Mouse (Mus musculus): ENCODE data around the gene Igf1r. TPM values are rescaled to one million over a fixed set of nuclear protein-coding genes. Genes with fewer than 3 reads are reported as not detected.
A peak's percentile ranks its signal among the peaks of the same experiment; 100 is the strongest.

Gene Igf1r
- polyA plus RNA-seq, 1 experiment from 2014 or later, result 23.2 TPM

- ATAC-seq (ENCODE audit: insufficient number of reproducible peaks, insufficient read depth, low FRiP score, low read depth), result no peak; the same call in 1 of the 2 replicates
- Histone ChIP-seq H3K27ac (ENCODE audit: low read length) (no peak overlapping the region), H3K9ac (replicated peaks; ENCODE audit: low read depth, low read length) (no peak overlapping the region), H3K27me3 (ENCODE audit: control insufficient read depth, insufficient read depth, low read length) (no peaks in the 10 kb centered on the region), H3K4me3 (ENCODE audit: low read depth, low read length) (peak overlapping the region; percentile 18; the same call in 1 of the 2 replicates), H3K4me1 (ENCODE audit: control insufficient read depth, insufficient read depth, low read length) (peaks cover 12% of the 10 kb centered on the region; the same call in 1 of the 2 replicates), H3K9me3 (ENCODE audit: control insufficient read depth, low read depth, low read length) (no peaks in the 10 kb centered on the region), H3K4me2 (replicated peaks; ENCODE audit: low read depth, low read length) (peak overlapping the region; percentile 52), H3K36me3 (ENCODE audit: control insufficient read depth, insufficient read depth, low read length) (no peaks in the 10 kb centered on the region)
- 11% methylated on average over 14 of the region's 14 CpGs for WGBS
These were observed 311.9 kb downstream of the Igf1r start for GRCm38 (mm10) chr7:68264531-68264930.

- peaks cover 12% of the 10 kb centered on the region; the same call in 1 of the 2 replicates for H3K4me1 ChIP-seq (ENCODE audit: control insufficient read depth, insufficient read depth, low read length)
- H3K9me3 ChIP-seq (ENCODE audit: control insufficient read depth, low read depth, low read length), result no peaks in the 10 kb centered on the region
- H3K4me2 ChIP-seq (replicated peaks; ENCODE audit: low read depth, low read length), result no peak overlapping the region
- no peak for ATAC-seq (ENCODE audit: insufficient number of reproducible peaks, insufficient read depth, low FRiP score, low read depth)
- H3K36me3 ChIP-seq (ENCODE audit: control insufficient read depth, insufficient read depth, low read length), result no peaks in the 10 kb centered on the region
- no peaks in the 10 kb centered on the region for H3K27me3 ChIP-seq (ENCODE audit: control insufficient read depth, insufficient read depth, low read length)
- no peak overlapping the region for H3K9ac ChIP-seq (replicated peaks; ENCODE audit: low read depth, low read length)
- no peak overlapping the region for H3K27ac ChIP-seq (ENCODE audit: low read length)
- 41% methylated on average over 7 of the region's 7 CpGs for WGBS
- no peak overlapping the region for H3K4me3 ChIP-seq (ENCODE audit: low read depth, low read length)
These were observed 312.8 kb downstream of the Igf1r start for GRCm38 (mm10) chr7:68265391-68265790.

- ATAC-seq (ENCODE audit: insufficient number of reproducible peaks, insufficient read depth, low FRiP score, low read depth), result no peak
- Histone ChIP-seq H3K4me1 (ENCODE audit: control insufficient read depth, insufficient read depth, low read length) (peaks cover 12% of the 10 kb centered on the region; the same call in 1 of the 2 replicates), H3K4me3 (ENCODE audit: low read depth, low read length) (no peak overlapping the region), H3K4me2 (replicated peaks; ENCODE audit: low read depth, low read length) (no peak overlapping the region), H3K27me3 (ENCODE audit: control insufficient read depth, insufficient read depth, low read length) (no peaks in the 10 kb centered on the region), H3K27ac (ENCODE audit: low read length) (no peak overlapping the region), H3K36me3 (ENCODE audit: control insufficient read depth, insufficient read depth, low read length) (no peaks in the 10 kb centered on the region), H3K9me3 (ENCODE audit: control insufficient read depth, low read depth, low read length) (no peaks in the 10 kb centered on the region), H3K9ac (replicated peaks; ENCODE audit: low read depth, low read length) (no peak overlapping the region)
- WGBS, result 17% methylated on average over 6 of the region's 6 CpGs
These were observed 314.1 kb downstream of the Igf1r start for GRCm38 (mm10) chr7:68266691-68267090.

- Histone ChIP-seq H3K4me2 (replicated peaks; ENCODE audit: low read depth, low read length) (no peak overlapping the region), H3K4me1 (ENCODE audit: control insufficient read depth, insufficient read depth, low read length) (no peaks in the 10 kb centered on the region), H3K4me3 (ENCODE audit: low read depth, low read length) (no peak overlapping the region), H3K27me3 (ENCODE audit: control insufficient read depth, insufficient read depth, low read length) (no peaks in the 10 kb centered on the region), H3K9ac (replicated peaks; ENCODE audit: low read depth, low read length) (no peak overlapping the region), H3K9me3 (ENCODE audit: control insufficient read depth, low read depth, low read length) (no peaks in the 10 kb centered on the region), H3K27ac (ENCODE audit: low read length) (no peak overlapping the region), H3K36me3 (ENCODE audit: control insufficient read depth, insufficient read depth, low read length) (no peaks in the 10 kb centered on the region)
- ATAC-seq (ENCODE audit: insufficient number of reproducible peaks, insufficient read depth, low FRiP score, low read depth), result no peak
- WGBS, result 31% methylated on average over 4 of the region's 4 CpGs
These were observed 317.9 kb downstream of the Igf1r start for GRCm38 (mm10) chr7:68270551-68270950.

GRCm38 (mm10) chr7:68271816-68272215, 319.2 kb downstream of the Igf1r start:
- H3K36me3 ChIP-seq (ENCODE audit: control insufficient read depth, insufficient read depth, low read length), result no peaks in the 10 kb centered on the region
- H3K27me3 ChIP-seq (ENCODE audit: control insufficient read depth, insufficient read depth, low read length), result no peaks in the 10 kb centered on the region
- H3K4me1 ChIP-seq (ENCODE audit: control insufficient read depth, insufficient read depth, low read length), result peaks cover 8% of the 10 kb centered on the region; the same call in 1 of the 2 replicates
- no peak overlapping the region for H3K27ac ChIP-seq (ENCODE audit: low read length)
- H3K9me3 ChIP-seq (ENCODE audit: control insufficient read depth, low read depth, low read length), result no peaks in the 10 kb centered on the region
- H3K9ac ChIP-seq (replicated peaks; ENCODE audit: low read depth, low read length), result no peak overlapping the region
- WGBS, result 90% methylated on average over 6 of the region's 6 CpGs
- no peak for ATAC-seq (ENCODE audit: insufficient number of reproducible peaks, insufficient read depth, low FRiP score, low read depth)
- no peak overlapping the region for H3K4me2 ChIP-seq (replicated peaks; ENCODE audit: low read depth, low read length)
- H3K4me3 ChIP-seq (ENCODE audit: low read depth, low read length), result no peak overlapping the region

- WGBS, result 86% methylated on average over 10 of the region's 10 CpGs
These were observed 320.0 kb downstream of the Igf1r start for GRCm38 (mm10) chr7:68272607-68273006.

GRCm38 (mm10) chr7:68273515-68273914, 320.9 kb downstream of the Igf1r start, which contains the start of gene Fam169b:
Gene Fam169b (plus strand): TSS chr7:68273839.
- no peaks in the 10 kb centered on the region for H3K9me3 ChIP-seq (ENCODE audit: control insufficient read depth, low read depth, low read length)
- no peak within 1 kb of the TSS for H3K9ac ChIP-seq (replicated peaks; ENCODE audit: low read depth, low read length)
- H3K4me1 ChIP-seq (ENCODE audit: control insufficient read depth, insufficient read depth, low read length), result peaks cover 8% of the 10 kb centered on the region; the same call in 1 of the 2 replicates
- no peak within 1 kb of the TSS for H3K4me2 ChIP-seq (replicated peaks; ENCODE audit: low read depth, low read length)
- H3K27me3 ChIP-seq (ENCODE audit: control insufficient read depth, insufficient read depth, low read length), result no peaks in the 10 kb centered on the region
- no peak within 1 kb of the TSS for H3K4me3 ChIP-seq (ENCODE audit: low read depth, low read length)
- H3K27ac ChIP-seq (ENCODE audit: low read length), result no peak within 1 kb of the TSS
- no peaks in the 10 kb centered on the region for H3K36me3 ChIP-seq (ENCODE audit: control insufficient read depth, insufficient read depth, low read length)
- no peak for ATAC-seq (ENCODE audit: insufficient number of reproducible peaks, insufficient read depth, low FRiP score, low read depth)

More at GRCm38 (mm10) chr7:68272607-68273006, 320.0 kb downstream of the Igf1r start:
- no peak overlapping the region for H3K4me2 ChIP-seq (replicated peaks; ENCODE audit: low read depth, low read length)
- H3K4me1 ChIP-seq (ENCODE audit: control insufficient read depth, insufficient read depth, low read length), result peaks cover 8% of the 10 kb centered on the region; the same call in 1 of the 2 replicates
- no peak overlapping the region for H3K27ac ChIP-seq (ENCODE audit: low read length)
- H3K27me3 ChIP-seq (ENCODE audit: control insufficient read depth, insufficient read depth, low read length), result no peaks in the 10 kb centered on the region
- ATAC-seq (ENCODE audit: insufficient number of reproducible peaks, insufficient read depth, low FRiP score, low read depth), result no peak
- H3K9me3 ChIP-seq (ENCODE audit: control insufficient read depth, low read depth, low read length), result no peaks in the 10 kb centered on the region
- H3K4me3 ChIP-seq (ENCODE audit: low read depth, low read length), result no peak overlapping the region
- H3K36me3 ChIP-seq (ENCODE audit: control insufficient read depth, insufficient read depth, low read length), result no peaks in the 10 kb centered on the region
- H3K9ac ChIP-seq (replicated peaks; ENCODE audit: low read depth, low read length), result no peak overlapping the region

GRCm38 (mm10) chr7:68274218-68274617, 321.6 kb downstream of the Igf1r start:
- no peak overlapping the region for H3K27ac ChIP-seq (ENCODE audit: low read length)
- no peak overlapping the region for H3K4me3 ChIP-seq (ENCODE audit: low read depth, low read length)
- ATAC-seq (ENCODE audit: insufficient number of reproducible peaks, insufficient read depth, low FRiP score, low read depth), result no peak
- peaks cover 8% of the 10 kb centered on the region; the same call in 1 of the 2 replicates for H3K4me1 ChIP-seq (ENCODE audit: control insufficient read depth, insufficient read depth, low read length)
- H3K36me3 ChIP-seq (ENCODE audit: control insufficient read depth, insufficient read depth, low read length), result no peaks in the 10 kb centered on the region
- 57% methylated on average over 2 of the region's 2 CpGs for WGBS
- no peaks in the 10 kb centered on the region for H3K27me3 ChIP-seq (ENCODE audit: control insufficient read depth, insufficient read depth, low read length)
- H3K4me2 ChIP-seq (replicated peaks; ENCODE audit: low read depth, low read length), result no peak overlapping the region
- no peak overlapping the region for H3K9ac ChIP-seq (replicated peaks; ENCODE audit: low read depth, low read length)
- no peaks in the 10 kb centered on the region for H3K9me3 ChIP-seq (ENCODE audit: control insufficient read depth, low read depth, low read length)

GRCm38 (mm10) chr7:68274951-68275350, 322.3 kb downstream of the Igf1r start:
- H3K36me3 ChIP-seq (ENCODE audit: control insufficient read depth, insufficient read depth, low read length), result no peaks in the 10 kb centered on the region
- H3K4me1 ChIP-seq (ENCODE audit: control insufficient read depth, insufficient read depth, low read length), result peaks cover 8% of the 10 kb centered on the region; the same call in 1 of the 2 replicates
- no peak overlapping the region for H3K27ac ChIP-seq (ENCODE audit: low read length)
- no peak for ATAC-seq (ENCODE audit: insufficient number of reproducible peaks, insufficient read depth, low FRiP score, low read depth)
- H3K4me3 ChIP-seq (ENCODE audit: low read depth, low read length), result no peak overlapping the region
- H3K9me3 ChIP-seq (ENCODE audit: control insufficient read depth, low read depth, low read length), result no peaks in the 10 kb centered on the region
- no peak overlapping the region for H3K4me2 ChIP-seq (replicated peaks; ENCODE audit: low read depth, low read length)
- WGBS, result 58% methylated on average over 9 of the region's 9 CpGs
- no peaks in the 10 kb centered on the region for H3K27me3 ChIP-seq (ENCODE audit: control insufficient read depth, insufficient read depth, low read length)
- H3K9ac ChIP-seq (replicated peaks; ENCODE audit: low read depth, low read length), result no peak overlapping the region

Data from stomach, embryonic 14.5 days (tissue).